Mouse (Mus musculus): ENCODE results near the gene Hist2h2aa1. TPM values are rescaled to one million over a fixed set of nuclear protein-coding genes. Genes with fewer than 3 reads are reported as not detected.
"Not testable (repeated sequence)": the region's sequence is repeated elsewhere in the genome, so short reads cannot be mapped to it uniquely, and the experiment has no call there.

Gene Hist2h2aa1
- polyA plus RNA-seq, 1 experiment: not detected

- Histone ChIP-seq H3K4me3 (no peak overlapping the region), H3K4me2 (ENCODE audit: low read depth) (peak overlapping the region; percentile 86), H3K79me2 (ENCODE audit: control insufficient read depth, insufficient read depth) (no peaks in the 10 kb centered on the region), H3K36me3 (ENCODE audit: control insufficient read depth, insufficient read depth) (no peaks in the 10 kb centered on the region), H3K27me3 (ENCODE audit: control insufficient read depth, insufficient read depth, insufficient read length) (no peaks in the 10 kb centered on the region), H3ac (ENCODE audit: control insufficient read depth, insufficient read length) (no peak overlapping the region)
- TF ChIP-seq POLR2AphosphoS2 (IDR thresholded peaks at IDR 0.05; ENCODE audit: insufficient read length, low read depth): no peak
- TF ChIP-seq TCF3 (IDR thresholded peaks at IDR 0.05; ENCODE audit: insufficient read length, low read depth): no peak
- no peak for TF ChIP-seq SRF (IDR thresholded peaks at IDR 0.05; ENCODE audit: control insufficient read depth, insufficient read length, low read depth)
- no peak for TF ChIP-seq MYOG (IDR thresholded peaks at IDR 0.05; ENCODE audit: control insufficient read depth in 1 of 3, insufficient read depth in 1 of 3, insufficient read length in 2 of 3, low read depth in 2 of 3)
- no peak for TF ChIP-seq POLR2A (IDR thresholded peaks at IDR 0.05; ENCODE audit: insufficient read length, low read depth)
- TF ChIP-seq REST (IDR thresholded peaks at IDR 0.05; ENCODE audit: insufficient read depth, insufficient read length): no peak
- no peak for TF ChIP-seq MYOD1 (IDR thresholded peaks at IDR 0.05; ENCODE audit: control insufficient read depth in 1 of 3, insufficient read length in 2 of 3, low read depth in 2 of 3)
- no peak for TF ChIP-seq TCF12 (IDR thresholded peaks at IDR 0.05; ENCODE audit: insufficient read depth, poor library complexity, severe bottlenecking)
- TF ChIP-seq CEBPB (IDR thresholded peaks at IDR 0.05; ENCODE audit: insufficient read depth, poor library complexity, severe bottlenecking): no peak
- TF ChIP-seq E2F4 (IDR thresholded peaks at IDR 0.05; ENCODE audit: insufficient read depth): no peak
- no peak for TF ChIP-seq USF1 (IDR thresholded peaks at IDR 0.05; ENCODE audit: low read depth)
Measured at GRCm38 (mm10) chr3:96198181-96198580, 47.1 kb upstream of the Hist2h2aa1 start.

- not testable (repeated sequence) for H3K4me3 ChIP-seq; H3K79me2 ChIP-seq (ENCODE audit: control insufficient read depth, insufficient read depth); H3K4me2 ChIP-seq (ENCODE audit: low read depth); H3ac ChIP-seq (ENCODE audit: control insufficient read depth, insufficient read length); H3K36me3 ChIP-seq (ENCODE audit: control insufficient read depth, insufficient read depth); H3K27me3 ChIP-seq (ENCODE audit: control insufficient read depth, insufficient read depth, insufficient read length)
Measured at GRCm38 (mm10) chr3:96198601-96199251, 46.6 kb upstream of the Hist2h2aa1 start.

- no peaks in the 10 kb centered on the region for H3K36me3 ChIP-seq (ENCODE audit: control insufficient read depth, insufficient read depth)
- H3K79me2 ChIP-seq (ENCODE audit: control insufficient read depth, insufficient read depth): no peaks in the 10 kb centered on the region
- H3K4me2 ChIP-seq (ENCODE audit: low read depth): no peak overlapping the region
- H3ac ChIP-seq (ENCODE audit: control insufficient read depth, insufficient read length): no peak overlapping the region
- no peaks in the 10 kb centered on the region for H3K27me3 ChIP-seq (ENCODE audit: control insufficient read depth, insufficient read depth, insufficient read length)
- H3K4me3 ChIP-seq: no peak overlapping the region
- TF ChIP-seq MAX (IDR thresholded peaks at IDR 0.05; ENCODE audit: low read depth) (no peak), TCF12 (IDR thresholded peaks at IDR 0.05; ENCODE audit: insufficient read depth, poor library complexity, severe bottlenecking) (no peak), USF1 (IDR thresholded peaks at IDR 0.05; ENCODE audit: low read depth) (no peak), SRF (IDR thresholded peaks at IDR 0.05; ENCODE audit: control insufficient read depth, insufficient read length, low read depth) (no peak), REST (IDR thresholded peaks at IDR 0.05; ENCODE audit: insufficient read depth, insufficient read length) (no peak), CEBPB (IDR thresholded peaks at IDR 0.05; ENCODE audit: insufficient read depth, poor library complexity, severe bottlenecking) (no peak), MYOG (IDR thresholded peaks at IDR 0.05; ENCODE audit: control insufficient read depth in 1 of 3, insufficient read depth in 1 of 3, insufficient read length in 2 of 3, low read depth in 2 of 3) (no peak), POLR2A (IDR thresholded peaks at IDR 0.05; ENCODE audit: insufficient read length, low read depth) (no peak), MYOD1 (IDR thresholded peaks at IDR 0.05; ENCODE audit: control insufficient read depth in 1 of 3, insufficient read length in 2 of 3, low read depth in 2 of 3) (no peak), TCF3 (IDR thresholded peaks at IDR 0.05; ENCODE audit: insufficient read length, low read depth) (no peak), E2F4 (IDR thresholded peaks at IDR 0.05; ENCODE audit: insufficient read depth) (no peak), POLR2AphosphoS2 (IDR thresholded peaks at IDR 0.05; ENCODE audit: insufficient read length, low read depth) (no peak)
Measured at GRCm38 (mm10) chr3:96199731-96200130, 45.6 kb upstream of the Hist2h2aa1 start.

- no peak overlapping the region for H3ac ChIP-seq (ENCODE audit: control insufficient read depth, insufficient read length)
- TF ChIP-seq TCF3 (IDR thresholded peaks at IDR 0.05; ENCODE audit: insufficient read length, low read depth) (no peak), POLR2A (IDR thresholded peaks at IDR 0.05; ENCODE audit: insufficient read length, low read depth) (no peak), REST (IDR thresholded peaks at IDR 0.05; ENCODE audit: insufficient read depth, insufficient read length) (no peak), MYOG (IDR thresholded peaks at IDR 0.05; ENCODE audit: control insufficient read depth in 1 of 3, insufficient read depth in 1 of 3, insufficient read length in 2 of 3, low read depth in 2 of 3) (no peak), TCF12 (IDR thresholded peaks at IDR 0.05; ENCODE audit: insufficient read depth, poor library complexity, severe bottlenecking) (no peak), CEBPB (IDR thresholded peaks at IDR 0.05; ENCODE audit: insufficient read depth, poor library complexity, severe bottlenecking) (no peak), USF1 (IDR thresholded peaks at IDR 0.05; ENCODE audit: low read depth) (no peak), MYOD1 (IDR thresholded peaks at IDR 0.05; ENCODE audit: control insufficient read depth in 1 of 3, insufficient read length in 2 of 3, low read depth in 2 of 3) (no peak), E2F4 (IDR thresholded peaks at IDR 0.05; ENCODE audit: insufficient read depth) (no peak), SRF (IDR thresholded peaks at IDR 0.05; ENCODE audit: control insufficient read depth, insufficient read length, low read depth) (no peak), MAX (IDR thresholded peaks at IDR 0.05; ENCODE audit: low read depth) (no peak), POLR2AphosphoS2 (IDR thresholded peaks at IDR 0.05; ENCODE audit: insufficient read length, low read depth) (no peak)
- no peak overlapping the region for H3K4me3 ChIP-seq
- H3K79me2 ChIP-seq (ENCODE audit: control insufficient read depth, insufficient read depth): no peaks in the 10 kb centered on the region
- no peaks in the 10 kb centered on the region for H3K27me3 ChIP-seq (ENCODE audit: control insufficient read depth, insufficient read depth, insufficient read length)
- no peak overlapping the region for H3K4me2 ChIP-seq (ENCODE audit: low read depth)
- H3K36me3 ChIP-seq (ENCODE audit: control insufficient read depth, insufficient read depth): no peaks in the 10 kb centered on the region
Measured at GRCm38 (mm10) chr3:96207819-96208218, 37.5 kb upstream of the Hist2h2aa1 start.

- no peak overlapping the region for H3ac ChIP-seq (ENCODE audit: control insufficient read depth, insufficient read length)
- no peaks in the 10 kb centered on the region for H3K27me3 ChIP-seq (ENCODE audit: control insufficient read depth, insufficient read depth, insufficient read length)
- no peak overlapping the region for H3K4me2 ChIP-seq (ENCODE audit: low read depth)
- H3K36me3 ChIP-seq (ENCODE audit: control insufficient read depth, insufficient read depth): no peaks in the 10 kb centered on the region
- TF ChIP-seq TCF12 (IDR thresholded peaks at IDR 0.05; ENCODE audit: insufficient read depth, poor library complexity, severe bottlenecking) (no peak), POLR2A (IDR thresholded peaks at IDR 0.05; ENCODE audit: insufficient read length, low read depth) (no peak), E2F4 (IDR thresholded peaks at IDR 0.05; ENCODE audit: insufficient read depth) (no peak), SRF (IDR thresholded peaks at IDR 0.05; ENCODE audit: control insufficient read depth, insufficient read length, low read depth) (no peak)
- H3K4me3 ChIP-seq: no peak overlapping the region
- no peaks in the 10 kb centered on the region for H3K79me2 ChIP-seq (ENCODE audit: control insufficient read depth, insufficient read depth)
Measured at GRCm38 (mm10) chr3:96209242-96209641, 36.1 kb upstream of the Hist2h2aa1 start.

All from myocyte (in vitro differentiated cells).